Mouse (Mus musculus) thymus, postnatal 25 days (tissue): ENCODE results near the gene Gm14401.
"Not testable (repeated sequence)": the region's sequence is repeated elsewhere in the genome, so short reads cannot be mapped to it uniquely, and the experiment has no call there.

Source experiments
- DNase-seq: peaks from one replicate; pipeline ENCODE4 v3.0.0; 2022

Gm14401 gene

GRCm38 (mm10) chr2:177073432-177074423, at the start of gene Gm14401:
Gene Gm14401 (plus strand): TSS chr2:177074320.
- not testable (repeated sequence) for DNase-seq

DNA sequence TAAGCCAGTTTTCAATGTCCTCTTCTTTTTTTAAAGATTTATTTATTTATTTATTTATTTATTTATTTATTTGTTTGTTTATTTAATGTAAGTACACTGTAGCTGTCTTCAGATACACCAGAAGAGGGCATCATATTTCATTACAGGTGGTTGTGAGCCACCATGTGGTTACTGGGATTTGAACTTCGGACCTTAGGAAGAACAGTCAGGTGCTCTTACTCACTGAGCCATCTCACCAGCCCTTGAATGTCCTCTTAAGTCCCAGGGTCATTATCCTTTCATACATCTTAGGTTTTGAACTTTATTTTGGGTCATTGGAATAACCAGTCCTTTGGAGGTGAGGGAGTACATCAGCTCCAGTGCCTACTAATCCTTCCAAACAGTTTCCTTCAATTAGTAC, 1.3 kb upstream of the Gm14401 start:
- DNase-seq, result not testable (repeated sequence)

DNA sequence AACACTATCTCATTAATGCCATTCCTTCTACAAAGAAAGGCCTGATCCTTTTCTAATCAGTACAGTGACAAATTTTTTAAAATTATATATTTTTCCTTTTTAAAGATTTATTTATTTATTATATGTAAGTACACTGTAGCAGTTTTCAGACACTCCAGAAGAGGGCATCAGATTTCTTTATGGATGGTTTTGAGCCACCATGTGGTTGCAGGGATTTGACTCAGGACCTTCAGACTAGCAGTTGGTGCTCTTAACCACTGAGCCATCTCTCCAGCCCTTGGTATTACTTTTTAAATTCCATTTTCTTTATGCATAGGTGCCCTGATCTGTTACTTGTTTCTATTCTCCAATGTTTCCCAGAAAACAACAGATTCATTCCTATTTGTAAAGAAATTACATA, 895 bp downstream of the Gm14401 start:
- not testable (repeated sequence) for DNase-seq

GRCm38 (mm10) chr2:177079866-177080265, 5.7 kb downstream of the Gm14401 start:
- DNase-seq, result not testable (repeated sequence)

DNA sequence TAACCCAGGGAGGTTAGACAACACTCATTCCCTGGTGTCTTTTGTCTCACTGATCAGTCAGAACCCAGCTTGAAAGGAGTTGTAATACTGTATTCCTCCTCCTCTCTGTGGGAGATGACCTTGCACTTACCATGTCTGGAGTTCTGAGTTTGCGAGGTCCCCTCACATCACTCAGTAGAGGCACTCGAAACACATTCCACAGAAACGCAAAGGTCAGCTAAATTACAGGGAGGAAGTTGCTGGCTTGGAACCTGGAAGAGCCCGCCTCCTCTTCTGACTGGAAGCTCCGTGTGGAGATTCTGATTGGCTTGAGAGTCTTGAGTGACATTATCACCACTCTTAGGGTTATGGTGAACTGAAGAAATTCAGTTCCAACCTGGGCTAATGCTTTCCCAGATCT, 35.0 kb downstream of the Gm14401 start:
- DNase-seq, result not testable (repeated sequence)

DNA sequence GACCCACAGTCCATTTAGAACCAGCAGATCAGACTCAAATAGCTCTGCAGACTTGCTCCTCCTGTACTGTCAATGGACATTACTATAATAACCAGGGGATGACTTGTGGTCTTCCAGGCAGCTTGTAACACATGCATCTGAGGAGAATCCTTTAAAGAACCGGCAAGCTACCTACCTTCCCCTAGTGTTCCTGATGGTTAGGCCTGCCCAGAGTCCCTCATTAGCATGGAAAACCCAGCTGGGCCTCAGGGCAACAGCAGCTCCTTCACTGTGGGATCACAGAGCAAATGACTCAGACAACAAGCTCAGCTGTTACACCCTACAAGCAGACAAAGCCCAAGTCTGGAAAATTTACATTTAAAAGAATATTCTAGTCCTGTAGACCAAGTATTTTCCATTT, 55.0 kb downstream of the Gm14401 start:
- not testable (repeated sequence) for DNase-seq
